Mouse (Mus musculus): ENCODE results near the gene Git1.
A peak's percentile ranks its signal among the peaks of the same experiment; 100 is the strongest.
"Not testable (repeated sequence)": the region's sequence is repeated elsewhere in the genome, so short reads cannot be mapped to it uniquely, and the experiment has no call there.

The Git1 gene

GRCm38 (mm10) chr11:77516553-77517425 is 23.4 kb downstream of the Git1 start:
- no peak for DNase-seq (ENCODE audit: extremely low read depth, low read depth, low spot score)

- DNase-seq (ENCODE audit: extremely low read depth, low read depth, low spot score): no peak
Observed at GRCm38 (mm10) chr11:77518051-77518798, 24.9 kb downstream of the Git1 start.

DNA sequence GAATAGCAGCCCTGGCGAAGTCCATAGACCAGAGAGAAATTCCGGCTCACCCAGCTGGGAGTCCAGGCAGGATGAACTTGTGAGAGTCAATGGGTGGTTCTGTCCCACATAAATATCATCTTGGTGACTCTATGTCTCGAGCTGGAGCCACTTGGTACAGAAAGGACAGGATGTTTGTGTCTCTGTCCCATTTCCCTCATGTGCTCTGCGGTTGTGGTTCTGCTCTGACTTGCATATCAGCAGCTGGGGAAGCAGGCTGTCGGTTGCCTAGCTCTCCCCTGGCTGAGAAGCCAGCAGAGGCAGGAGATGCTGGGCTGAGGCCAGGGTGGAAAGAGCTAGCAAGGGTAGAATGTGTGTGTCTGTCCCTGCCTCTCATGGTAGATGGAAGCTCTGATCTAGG is 25.7 kb downstream of the Git1 start, which contains the start of gene Gm10392:
Gene Gm10392, minus strand, starts transcription at position 156 of the 400 bp plus-strand sequence.
- DNase-seq (ENCODE audit: extremely low read depth, low read depth, low spot score): no peak

- no peak for DNase-seq (ENCODE audit: extremely low read depth, low read depth, low spot score)
Observed at GRCm38 (mm10) chr11:77520601-77521529, 27.5 kb downstream of the Git1 start.

DNA sequence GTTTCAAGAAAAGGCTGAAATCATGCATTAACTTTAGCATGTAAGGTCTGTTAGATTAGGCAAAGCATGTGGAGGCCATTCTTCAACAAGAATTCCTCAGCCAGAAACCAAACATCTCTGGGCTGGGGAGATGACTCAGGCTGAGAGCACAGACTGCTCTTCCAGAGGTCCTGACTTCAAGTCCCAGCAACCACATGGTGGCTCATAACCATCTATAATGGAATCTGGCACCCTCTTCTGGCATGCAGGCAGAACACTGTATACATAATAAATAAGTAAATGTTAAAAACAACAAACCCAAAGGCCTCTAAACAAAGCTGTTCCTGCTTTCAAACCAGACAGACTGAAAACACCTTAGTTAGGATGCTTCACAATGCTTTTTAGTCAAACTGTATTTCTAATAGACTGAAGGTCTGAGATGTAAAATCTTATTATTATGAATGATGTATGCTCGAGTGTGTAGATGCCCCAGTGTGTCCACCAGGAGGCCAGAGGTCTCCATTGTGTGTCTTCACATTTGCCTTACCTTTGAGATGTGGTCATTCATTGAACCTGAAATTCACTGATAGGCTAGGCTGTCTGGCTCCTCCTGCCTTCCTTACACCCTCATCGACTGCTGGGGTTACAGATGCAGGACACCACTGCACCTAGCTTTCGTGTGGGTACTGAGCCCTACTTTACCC is 32.6 kb downstream of the Git1 start:
- DNase-seq (ENCODE audit: extremely low read depth, low read depth, low spot score): no peak

DNA sequence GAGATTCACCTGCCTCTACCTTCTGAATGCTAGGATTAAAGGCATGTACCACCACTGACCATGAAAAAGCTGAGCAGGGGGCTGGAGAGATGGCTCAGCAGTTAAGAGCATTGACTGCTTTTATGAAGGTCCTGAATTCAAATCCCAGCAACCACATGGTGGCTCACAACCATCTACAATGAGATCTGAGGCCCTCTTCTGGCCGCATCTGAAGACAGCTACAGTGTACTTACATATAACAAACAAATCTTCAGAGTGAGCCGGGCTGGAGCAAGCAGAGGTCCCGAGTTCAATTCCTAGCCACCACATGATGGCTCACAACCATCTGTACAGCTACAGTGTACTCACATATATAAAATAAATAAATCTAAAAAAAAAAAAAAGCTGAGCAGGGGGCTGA is 35.1 kb downstream of the Git1 start:
- DNase-seq (ENCODE audit: extremely low read depth, low read depth, low spot score): not testable (repeated sequence)

- DNase-seq (ENCODE audit: extremely low read depth, low read depth, low spot score): no peak
Observed at GRCm38 (mm10) chr11:77529644-77530043, 36.3 kb downstream of the Git1 start.

DNA sequence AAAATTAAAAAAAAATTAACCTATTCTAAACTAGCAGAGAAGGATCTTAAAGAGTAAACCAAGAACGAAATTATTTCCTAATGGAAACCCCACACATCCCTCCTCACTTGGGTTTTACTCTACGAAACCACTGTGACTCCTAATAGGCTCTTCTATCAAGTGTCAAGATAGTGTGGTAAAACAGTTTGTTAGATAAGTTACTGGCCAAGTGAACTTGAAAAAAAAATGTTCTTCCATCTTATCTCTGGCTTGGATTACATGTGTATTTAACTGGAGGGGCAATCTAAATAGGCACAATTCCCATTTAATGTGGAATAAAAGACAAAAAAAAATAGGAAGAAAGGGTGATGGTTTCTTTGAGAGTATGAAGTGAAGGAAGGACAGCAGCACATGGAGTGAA is 37.5 kb downstream of the Git1 start:
- no peak for DNase-seq (ENCODE audit: extremely low read depth, low read depth, low spot score)

DNA sequence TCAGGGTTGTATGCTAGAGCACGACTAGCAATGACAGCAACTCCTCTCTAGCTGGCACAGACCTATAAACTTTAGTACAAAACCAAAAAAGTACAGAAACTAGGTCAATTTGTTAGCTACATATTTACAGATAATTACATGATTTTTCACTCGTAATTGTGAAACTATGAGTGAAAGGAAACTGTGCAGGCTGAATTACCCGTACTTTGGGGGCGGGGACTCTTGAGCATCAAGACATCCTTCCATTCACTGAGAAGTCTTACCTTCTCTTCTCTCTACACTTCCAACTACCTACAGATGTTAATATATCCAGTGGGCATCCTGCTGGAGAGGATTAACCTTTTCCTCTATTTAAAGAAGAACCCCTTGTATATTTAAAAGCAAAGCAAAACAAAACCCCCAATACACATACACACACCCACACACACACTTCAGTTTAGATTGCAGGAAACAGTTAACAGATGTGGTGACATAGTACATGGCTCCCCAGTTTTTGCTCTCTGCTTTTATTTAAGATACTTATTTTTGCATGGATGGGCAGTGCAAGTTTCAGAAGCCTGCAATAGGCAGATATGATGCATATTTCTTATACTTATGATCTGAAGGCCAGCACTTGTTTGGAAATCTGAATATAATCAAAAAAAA is 39.0 kb downstream of the Git1 start:
- DNase-seq (ENCODE audit: extremely low read depth, low read depth, low spot score): no peak

- DNase-seq (ENCODE audit: extremely low read depth, low read depth, low spot score): peak; percentile 30
Observed at GRCm38 (mm10) chr11:77545261-77545660, 51.9 kb downstream of the Git1 start.

Measured in fat pad, adult 2 months (tissue).